Mouse (Mus musculus) T-helper 17 cell (primary cell): ENCODE results near the gene Exoc1.

Source experiments
- in situ Hi-C, 2 experiments: fragments of 300-600 bp; cut with MboI, MseI; formaldehyde crosslinking; loops; 1 replicate in 1 of 2; 2 replicates in 1 of 2; pipeline ENCODE4 v1.15.1; 2025; ENCODE audit warnings: high pct_unique_total_duplicates in 2 of 2

Gene Exoc1

DNA sequence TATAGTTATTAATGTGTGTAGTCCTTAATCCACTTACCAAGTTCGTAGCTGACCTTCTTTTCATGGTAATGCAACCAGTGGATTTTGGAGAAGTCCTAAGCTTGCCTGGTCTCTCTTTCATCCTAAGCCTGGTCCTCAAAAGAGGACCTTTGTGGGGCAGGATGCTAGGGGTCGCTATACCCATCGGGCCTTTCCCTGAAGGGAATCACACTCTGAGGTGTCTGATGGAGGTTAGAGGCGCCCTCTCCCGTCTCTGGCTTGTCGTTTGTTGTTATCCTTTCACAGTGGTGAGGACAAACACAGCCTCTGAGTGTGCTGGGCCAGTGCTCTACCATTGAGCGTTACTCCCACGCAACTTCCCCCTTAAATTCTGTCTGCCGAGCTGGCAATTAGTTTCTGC lies 62.8 kb downstream of the Exoc1 start:
- in situ Hi-C loops, result loop anchor here (5.0 to 25.0 kb wide), 2 partner anchors 250 to 620 kb away; partner anchors contain the start of gene Spink2 (in 1 of the 2)

DNA sequence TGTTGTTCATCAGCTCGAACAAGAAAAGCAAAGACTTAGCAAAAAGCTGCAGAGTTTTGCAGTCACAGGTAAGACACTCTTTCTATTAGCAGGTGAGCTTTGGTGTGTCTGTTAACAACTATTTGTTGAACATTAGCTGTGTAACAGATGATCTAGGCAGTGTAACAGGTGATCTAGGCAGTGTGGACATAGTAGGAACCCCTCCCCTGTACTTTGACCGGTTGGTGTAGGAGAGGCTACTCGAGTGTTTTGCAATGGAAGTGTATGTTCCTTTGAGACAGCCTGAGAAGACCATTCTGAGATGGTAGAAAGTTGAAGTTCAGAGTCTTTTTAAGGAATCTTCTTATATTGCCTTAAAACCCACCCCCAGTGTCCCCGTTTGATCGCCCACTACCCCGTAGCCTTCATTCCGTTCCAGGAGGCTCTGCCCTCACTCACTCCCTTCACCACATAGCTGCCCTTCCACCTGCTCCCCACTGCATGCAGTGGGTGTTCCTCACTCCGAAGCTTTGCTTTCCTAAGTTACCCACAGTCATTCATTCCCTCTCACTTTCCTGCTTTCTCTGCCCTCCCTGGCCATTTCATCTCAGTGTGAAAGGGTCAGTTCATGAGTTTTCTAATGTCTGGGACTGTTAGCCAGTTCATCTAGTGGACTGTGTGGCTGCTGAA lies 80.7 kb downstream of the Exoc1 start:
- in situ Hi-C loops, result no loop called here

DNA sequence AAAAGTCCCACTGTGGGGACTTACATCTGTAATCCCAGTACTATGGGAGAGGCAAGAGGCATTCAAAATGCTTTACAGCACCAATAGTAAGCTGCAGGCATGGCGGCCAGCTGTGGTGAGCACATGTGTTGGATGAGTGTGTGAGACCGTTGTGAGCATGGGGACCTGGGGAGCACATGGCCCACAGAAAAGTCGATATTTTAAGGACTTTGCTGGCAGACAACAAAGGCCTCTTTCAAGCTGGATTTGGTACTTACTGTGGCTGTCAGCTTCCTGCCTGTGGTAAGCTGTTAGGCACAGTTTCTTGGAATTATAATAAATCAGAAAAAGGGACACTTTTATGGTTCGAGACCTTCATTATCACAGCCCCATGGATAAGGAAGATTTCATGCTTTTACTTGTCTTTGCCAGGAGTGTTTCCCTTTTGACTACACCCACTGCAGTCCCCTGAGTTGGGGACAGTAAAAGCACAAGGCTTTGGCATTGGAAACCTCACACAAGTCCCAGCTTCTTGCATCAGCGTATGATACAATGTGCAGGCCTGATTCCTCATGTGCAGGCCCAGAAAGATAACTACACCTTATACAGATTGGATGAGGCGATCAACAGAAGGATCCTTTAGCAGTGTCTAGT lies 83.9 kb downstream of the Exoc1 start:
- in situ Hi-C loops, result no loop called here

DNA sequence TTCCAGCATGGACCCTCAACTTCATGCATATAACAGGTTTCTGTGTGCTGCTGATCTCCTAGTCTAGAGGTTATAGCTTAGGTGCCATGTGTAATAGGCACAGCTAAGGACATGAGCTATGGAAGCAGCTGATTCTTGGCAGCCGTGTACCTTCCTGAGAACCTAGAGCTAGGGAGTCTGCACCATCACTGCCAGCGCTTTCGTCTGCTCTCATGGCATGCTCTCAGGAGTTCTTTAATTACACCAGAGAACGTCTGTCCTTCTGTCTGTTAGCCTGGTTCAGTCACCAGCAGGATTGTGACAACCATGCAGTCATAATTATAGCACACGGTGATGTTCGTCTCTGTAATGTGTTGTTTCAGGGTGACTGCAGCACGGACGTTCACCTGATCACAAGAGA lies 86.2 kb downstream of the Exoc1 start:
- in situ Hi-C loops, result no loop called here

DNA sequence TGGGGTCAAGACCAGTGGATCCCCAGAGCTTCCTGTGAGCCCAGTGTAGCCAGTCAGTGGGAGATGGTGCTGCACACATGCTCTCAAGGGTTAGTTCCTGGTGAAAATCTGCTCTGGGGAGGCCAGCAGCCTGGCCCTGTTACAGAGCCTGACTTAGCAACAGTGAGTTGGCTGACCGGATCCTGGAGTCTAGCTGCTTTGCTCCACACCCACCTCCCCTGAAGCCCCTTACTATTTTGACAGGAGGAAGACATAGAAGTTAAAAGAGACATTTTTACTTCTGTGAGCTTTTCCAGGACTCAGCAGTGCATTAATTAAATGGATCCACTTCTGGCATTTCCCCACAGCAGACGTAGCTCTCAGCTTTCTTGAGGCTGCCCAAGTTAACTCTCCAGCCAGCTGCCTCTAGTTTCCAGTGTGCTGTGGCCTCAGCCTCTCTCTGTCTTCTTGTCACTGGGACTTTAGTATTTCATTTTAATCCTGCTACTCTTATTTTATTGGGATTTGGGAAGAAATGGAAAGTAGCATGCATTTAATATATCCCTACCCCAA lies 87.2 kb downstream of the Exoc1 start:
- in situ Hi-C loops, result no loop called here

DNA sequence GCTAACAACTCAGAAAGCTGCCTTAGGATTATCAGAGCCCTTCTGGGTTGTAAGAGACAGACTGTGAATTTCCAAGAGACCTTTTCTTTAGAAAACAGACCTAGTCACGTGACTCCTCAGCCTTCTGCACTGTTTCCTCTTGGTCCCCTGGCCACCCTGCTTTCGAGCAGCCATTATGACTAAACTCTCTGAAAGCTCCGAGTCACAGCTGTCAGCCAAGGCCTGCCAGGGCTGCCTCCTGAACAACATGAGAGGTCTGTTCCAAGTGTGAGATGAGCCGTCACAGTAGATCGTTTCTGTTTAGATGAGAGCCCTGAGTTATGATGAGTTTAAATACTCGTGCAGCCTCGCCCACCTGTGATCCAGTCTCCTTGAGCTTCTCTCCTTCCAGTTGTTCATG lies 89.6 kb downstream of the Exoc1 start:
- in situ Hi-C loops, result no loop called here
